In genomic region chr12:21133031-21133430, GRCm38 (mm10) we compare ENCODE assay signal across 12 mouse cellular contexts.
A peak's percentile ranks its signal among the peaks of the same experiment; 100 is the strongest.
DNase-seq lines count a peak whose midpoint lies in the region; ATAC-seq and TF ChIP-seq lines count a peak whose summit lies in the region.
"Had no signal": no experiment of that assay in that cellular context is flagged by ENCODE, and none has a peak within 500 bp of the region (broad histone marks: within the 10 kb centered on the region; RNA-seq: fewer than 3 reads in every experiment).

No protein-coding gene starts in this region.

- no peaks in the 10 kb centered on the region for H3K9me3 ChIP-seq in intestine, embryonic 15.5 days
- no peaks in the 10 kb centered on the region for H3K9me3 ChIP-seq in intestine, postnatal 0 days (ENCODE audit: control insufficient read depth)
- H3K9me3 ChIP-seq in neural tube, embryonic 14.5 days (ENCODE audit: control insufficient read depth, low read length) = no peaks in the 10 kb centered on the region
- H3K9me3 ChIP-seq in neural tube, embryonic 15.5 days (replicated peaks) = no peaks in the 10 kb centered on the region
- H3K9me3 ChIP-seq in stomach, postnatal 0 days (ENCODE audit: control insufficient read depth, low read length) = no peaks in the 10 kb centered on the region
- H3K9me3 ChIP-seq: embryonic facial prominence, embryonic 15.5 days; liver, embryonic 15.5 days had no signal

- TF ChIP-seq CTCF in heart, adult 2 months (IDR thresholded peaks at IDR 0.05) = no peak
- TF ChIP-seq CTCF in intestine, postnatal 0 days (IDR thresholded peaks at IDR 0.05; ENCODE audit: low read depth) = no peak
- no peak for TF ChIP-seq CTCF in stomach, postnatal 0 days (IDR thresholded peaks at IDR 0.05; ENCODE audit: low read depth)

- peaks cover 60% of the 10 kb centered on the region for H3K4me1 ChIP-seq in heart, adult 2 months (ENCODE audit: control insufficient read depth, insufficient read depth, low read length)
- peaks cover 53% of the 10 kb centered on the region for H3K4me1 ChIP-seq in intestine, embryonic 15.5 days (replicated peaks)
- peaks cover 13% of the 10 kb centered on the region for H3K4me1 ChIP-seq in intestine, postnatal 0 days (replicated peaks; ENCODE audit: control insufficient read depth, insufficient read depth, low read length)
- peaks cover 34% of the 10 kb centered on the region for H3K4me1 ChIP-seq in neural tube, embryonic 14.5 days (ENCODE audit: control insufficient read depth, insufficient read depth, low read length)
- H3K4me1 ChIP-seq in neural tube, embryonic 15.5 days = peaks cover 68% of the 10 kb centered on the region
- H3K4me1 ChIP-seq in stomach, postnatal 0 days (replicated peaks; ENCODE audit: control insufficient read depth, insufficient read depth) = peaks cover 5% of the 10 kb centered on the region

- peaks cover 4% of the 10 kb centered on the region for H3K36me3 ChIP-seq in heart, adult 2 months (ENCODE audit: control insufficient read depth, insufficient read depth, low read length)
- H3K36me3 ChIP-seq in intestine, embryonic 15.5 days = no peaks in the 10 kb centered on the region
- no peaks in the 10 kb centered on the region for H3K36me3 ChIP-seq in intestine, postnatal 0 days (ENCODE audit: control insufficient read depth, insufficient read depth)
- no peaks in the 10 kb centered on the region for H3K36me3 ChIP-seq in neural tube, embryonic 14.5 days (ENCODE audit: control insufficient read depth, insufficient read depth, low read length)
- H3K36me3 ChIP-seq in neural tube, embryonic 15.5 days = no peaks in the 10 kb centered on the region
- no peaks in the 10 kb centered on the region for H3K36me3 ChIP-seq in stomach, postnatal 0 days (ENCODE audit: control insufficient read depth, insufficient read depth, low read length)
- H3K36me3 ChIP-seq: embryonic facial prominence, embryonic 15.5 days; liver, embryonic 15.5 days had no signal

- TF ChIP-seq EP300 in heart, adult 2 months (IDR thresholded peaks at IDR 0.05; ENCODE audit: insufficient read depth, low read depth, low read length) = no peak
- no peak for TF ChIP-seq EP300 in stomach, postnatal 0 days (optimal IDR thresholded peaks at IDR 0.05)

- no peak for ATAC-seq in intestine, embryonic 15.5 days
- ATAC-seq in intestine, postnatal 0 days = no peak
- no peak for ATAC-seq in neural tube, embryonic 14.5 days (ENCODE audit: low read depth)
- ATAC-seq in neural tube, embryonic 15.5 days (ENCODE audit: low FRiP score) = no peak
- ATAC-seq in stomach, postnatal 0 days (ENCODE audit: low FRiP score, low TSS enrichment) = no peak

- no peak overlapping the region for H3K4me3 ChIP-seq in heart, adult 2 months
- no peak overlapping the region for H3K4me3 ChIP-seq in intestine, embryonic 15.5 days (replicated peaks)
- no peak overlapping the region for H3K4me3 ChIP-seq in intestine, postnatal 0 days (ENCODE audit: low read depth, low read length)
- no peak overlapping the region for H3K4me3 ChIP-seq in neural tube, embryonic 14.5 days (ENCODE audit: low read depth, low read length)
- H3K4me3 ChIP-seq in neural tube, embryonic 15.5 days (replicated peaks) = no peak overlapping the region
- H3K4me3 ChIP-seq in stomach, postnatal 0 days (ENCODE audit: low read depth, low read length) = no peak overlapping the region
- H3K4me3 ChIP-seq: embryonic facial prominence, embryonic 15.5 days; liver, embryonic 15.5 days had no signal

- WGBS in heart, adult 2 months = 52% methylated on average over 4 of the region's 4 CpGs
- 65% methylated on average over 4 of the region's 4 CpGs for WGBS in intestine, embryonic 15.5 days
- 75% methylated on average over 4 of the region's 4 CpGs for WGBS in intestine, postnatal 0 days
- WGBS in neural tube, embryonic 14.5 days = 77% methylated on average over 4 of the region's 4 CpGs
- WGBS in neural tube, embryonic 15.5 days = 72% methylated on average over 4 of the region's 4 CpGs
- 75% methylated on average over 4 of the region's 4 CpGs for WGBS in stomach, postnatal 0 days

- no peaks in the 10 kb centered on the region for H3K27me3 ChIP-seq in heart, adult 2 months (ENCODE audit: control insufficient read depth, insufficient read depth, low read length)
- H3K27me3 ChIP-seq in intestine, embryonic 15.5 days (replicated peaks) = no peaks in the 10 kb centered on the region
- no peaks in the 10 kb centered on the region for H3K27me3 ChIP-seq in intestine, postnatal 0 days (replicated peaks; ENCODE audit: control insufficient read depth, insufficient read depth, low read length)
- no peaks in the 10 kb centered on the region for H3K27me3 ChIP-seq in neural tube, embryonic 14.5 days (ENCODE audit: control insufficient read depth, insufficient read depth, low read length)
- no peaks in the 10 kb centered on the region for H3K27me3 ChIP-seq in neural tube, embryonic 15.5 days (replicated peaks)
- H3K27me3 ChIP-seq in stomach, postnatal 0 days (ENCODE audit: control insufficient read depth, insufficient read depth, low read length) = no peaks in the 10 kb centered on the region
- H3K27me3 ChIP-seq: CH12.LX; embryonic facial prominence, embryonic 15.5 days; liver, embryonic 15.5 days had no signal

- no peak for DNase-seq in heart, adult 2 months
- no peak for DNase-seq in heart, postnatal 14 days
- no peak for DNase-seq in stomach, postnatal 0 days (ENCODE audit: low spot score)
- DNase-seq in left cerebral cortex, postnatal 10 days (ENCODE audit: extremely low spot score in 1 of 2, low spot score in 2 of 2) = no peak
- DNase-seq: retina, postnatal 1 day had no signal

- no peak overlapping the region for H3K4me2 ChIP-seq in intestine, embryonic 15.5 days (replicated peaks)
- no peak overlapping the region for H3K4me2 ChIP-seq in intestine, postnatal 0 days (replicated peaks; ENCODE audit: low read depth)
- no peak overlapping the region for H3K4me2 ChIP-seq in neural tube, embryonic 14.5 days (ENCODE audit: low read depth, low read length)
- no peak overlapping the region for H3K4me2 ChIP-seq in neural tube, embryonic 15.5 days
- H3K4me2 ChIP-seq in stomach, postnatal 0 days (replicated peaks; ENCODE audit: low read depth) = no peak overlapping the region
- H3K4me2 ChIP-seq: embryonic facial prominence, embryonic 15.5 days; liver, embryonic 15.5 days had no signal

- no peak overlapping the region for H3K9ac ChIP-seq in heart, adult 2 months (ENCODE audit: low read depth, low read length)
- H3K9ac ChIP-seq in intestine, embryonic 15.5 days = no peak overlapping the region
- no peak overlapping the region for H3K9ac ChIP-seq in intestine, postnatal 0 days (ENCODE audit: low read depth, low read length)
- no peak overlapping the region for H3K9ac ChIP-seq in neural tube, embryonic 14.5 days (replicated peaks; ENCODE audit: low read depth, low read length)
- no peak overlapping the region for H3K9ac ChIP-seq in neural tube, embryonic 15.5 days (replicated peaks)
- no peak overlapping the region for H3K9ac ChIP-seq in stomach, postnatal 0 days (ENCODE audit: low read length)
- H3K9ac ChIP-seq: embryonic facial prominence, embryonic 15.5 days; liver, embryonic 15.5 days had no signal

- peaks cover 1% of the 10 kb centered on the region; the same call in 1 of the 2 replicates for H3K79me2 ChIP-seq in heart, adult 2 months (replicated peaks; ENCODE audit: control insufficient read depth, insufficient read depth, low read length)

- intact Hi-C loops in heart, adult 2 months (cut with DNase I) = loop anchor here (5.0 kb wide), 1 partner anchor 74 kb away; no protein-coding TSS in a partner anchor
- intact Hi-C loops in heart, postnatal 14 days (cut with DNase I) = loop anchor here (2.0 kb wide), 1 partner anchor 20 kb away; no protein-coding TSS in a partner anchor
- intact Hi-C loops in left cerebral cortex, postnatal 10 days (cut with DNase I) = no loop called here

- H3K27ac ChIP-seq in heart, adult 2 months = peak overlapping the region; percentile 36
- peak overlapping the region; percentile 25; the same call in 1 of the 2 replicates for H3K27ac ChIP-seq in intestine, embryonic 15.5 days
- H3K27ac ChIP-seq in intestine, postnatal 0 days (ENCODE audit: low read depth, low read length) = no peak overlapping the region
- H3K27ac ChIP-seq in neural tube, embryonic 14.5 days (ENCODE audit: low read depth, low read length) = peak overlapping the region; percentile 16; the same call in 1 of the 2 replicates
- no peak overlapping the region for H3K27ac ChIP-seq in neural tube, embryonic 15.5 days (replicated peaks)
- H3K27ac ChIP-seq in stomach, postnatal 0 days (replicated peaks) = peak overlapping the region; percentile 40; the same call in 1 of the 2 replicates
- H3K27ac ChIP-seq: embryonic facial prominence, embryonic 15.5 days; liver, embryonic 15.5 days had no signal

- TF ChIP-seq POLR2A in heart, adult 2 months (IDR thresholded peaks at IDR 0.05; ENCODE audit: insufficient read depth, low read depth, low read length) = no peak

Comparison
In these comparisons a context has a peak if more than half of its experiments do, and no peak if none do; other contexts are left out.
1. H3K27ac ChIP-seq: peak in heart, adult 2 months (single experiment), intestine, embryonic 15.5 days (single experiment), neural tube, embryonic 14.5 days (single experiment) and stomach, postnatal 0 days (single experiment); none in intestine, postnatal 0 days (single experiment) and neural tube, embryonic 15.5 days (single experiment).